Mouse (Mus musculus): ENCODE measurements around the gene Olfr476. TPM values are rescaled to one million over a fixed set of nuclear protein-coding genes. Genes with fewer than 3 reads are reported as not detected.
"Not testable (repeated sequence)": the region's sequence is repeated elsewhere in the genome, so short reads cannot be mapped to it uniquely, and the experiment has no call there.

Olfr476 gene
- total RNA-seq (2014; fragmentation: Nextera tagmentation), result not detected in 2 replicates
- not detected in 2 replicates for total RNA-seq (2017)

- ATAC-seq (replicated peaks; ENCODE audit: poor library complexity, severe bottlenecking), result no peak
Observed at GRCm38 (mm10) chr7:107964503-107964902, at the start of gene Olfr476. Gene Olfr476, plus strand, starts transcription at chr7:107964803.

DNA sequence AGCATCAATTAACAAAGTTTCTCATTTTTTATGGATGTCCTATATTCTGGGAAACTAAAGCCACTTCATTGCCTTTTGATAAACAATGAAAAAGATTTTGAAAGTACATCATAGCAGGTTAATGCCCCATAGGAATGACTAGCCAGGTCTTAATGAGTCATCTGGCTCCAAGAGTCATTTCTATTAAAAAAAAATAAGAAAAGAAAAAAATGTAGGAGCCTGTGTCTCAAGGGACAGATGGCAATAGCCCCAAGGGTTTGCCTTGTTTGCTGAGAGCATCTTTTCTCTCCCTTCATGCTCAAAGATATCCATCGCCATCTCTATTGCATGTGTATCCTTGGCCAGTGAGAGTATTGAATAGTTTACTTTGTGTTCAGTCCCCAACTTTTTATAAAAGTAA is 34.5 kb upstream of the Olfr476 start, which contains the start of gene Olfr473:
TSS of gene Olfr473 (plus strand) at position 301 of the 400 bp plus-strand sequence.
- ATAC-seq (replicated peaks; ENCODE audit: poor library complexity, severe bottlenecking), result no peak

GRCm38 (mm10) chr7:107952539-107952938 is 12.1 kb upstream of the Olfr476 start:
- ATAC-seq (replicated peaks; ENCODE audit: poor library complexity, severe bottlenecking), result not testable (repeated sequence)

DNA sequence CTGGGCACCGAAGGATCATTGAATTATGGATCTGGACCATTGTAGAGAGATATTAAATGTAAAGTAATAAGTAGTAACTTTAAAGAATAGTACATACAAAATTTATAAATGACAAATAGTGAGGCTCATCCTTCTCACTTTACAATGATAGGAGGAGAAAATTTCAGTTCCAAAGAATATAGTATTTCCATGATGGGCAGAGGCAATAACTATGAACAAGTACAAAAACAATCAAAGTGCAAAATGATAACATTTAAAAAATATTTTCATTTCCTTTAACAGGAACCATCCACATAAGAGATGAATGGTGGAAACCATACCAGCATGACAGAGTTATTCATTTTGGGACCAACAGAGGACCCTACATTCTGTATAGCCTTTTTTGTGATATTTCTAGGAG is 10.3 kb upstream of the Olfr476 start, which contains the start of gene Olfr474:
TSS of gene Olfr474 (plus strand) at position 301 of the 400 bp plus-strand sequence.
- ATAC-seq (replicated peaks; ENCODE audit: poor library complexity, severe bottlenecking), result no peak

DNA sequence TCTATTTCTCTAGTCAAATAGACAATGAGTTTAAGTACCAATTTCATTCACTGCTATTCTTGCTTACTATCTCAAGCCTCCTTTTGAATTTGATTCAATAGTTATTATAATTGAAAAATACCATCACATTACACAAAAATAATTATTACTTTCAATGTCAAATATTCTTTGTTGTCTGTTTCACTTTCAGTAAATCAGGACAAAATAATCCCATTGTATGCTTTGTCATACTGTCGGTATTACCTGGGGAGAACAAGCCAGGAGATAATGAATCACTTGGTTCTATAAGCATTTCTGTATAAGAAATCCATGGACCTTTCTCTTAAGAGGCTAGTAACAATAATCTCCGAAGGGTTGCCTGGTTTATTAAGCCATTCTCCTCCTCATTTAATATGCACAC is 21.8 kb downstream of the Olfr476 start, which contains the start of gene Olfr477:
TSS of gene Olfr477 (plus strand) at position 301 of the 400 bp plus-strand sequence.
- no peak for ATAC-seq (replicated peaks; ENCODE audit: poor library complexity, severe bottlenecking)

DNA sequence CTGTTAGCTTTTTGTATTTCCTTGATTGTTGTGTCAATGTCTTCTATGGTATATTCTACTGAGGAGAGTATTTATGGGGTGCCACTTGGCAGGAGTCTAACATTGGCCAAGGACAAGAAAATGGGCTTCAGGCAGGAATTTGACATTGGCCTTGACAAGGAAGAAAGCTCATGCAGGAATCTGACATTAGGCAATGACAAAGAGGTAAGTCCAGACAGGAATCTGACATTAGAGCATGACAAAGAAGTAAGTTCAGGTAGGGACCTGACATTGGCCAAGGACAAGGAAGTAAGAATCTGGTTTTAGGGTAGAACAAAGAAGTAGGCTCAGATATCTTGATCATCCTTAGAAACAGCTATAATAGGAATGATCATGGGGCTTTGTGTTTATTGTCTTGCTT is 49.7 kb downstream of the Olfr476 start:
- ATAC-seq (replicated peaks; ENCODE audit: poor library complexity, severe bottlenecking), result not testable (repeated sequence)

Other genes with a start within 250 kb of the Olfr476 start
- not detected in 2 replicates for gene Cyb5r2, start 206.8 kb upstream of the Olfr476 start, total RNA-seq (2014; fragmentation: Nextera tagmentation)
- gene Cyb5r2, start 206.8 kb upstream of the Olfr476 start, total RNA-seq (2017), result not detected in 2 replicates
- not detected in 2 replicates for gene Ovch2, start 163.6 kb upstream of the Olfr476 start, total RNA-seq (2014; fragmentation: Nextera tagmentation)
- not detected in 2 replicates for gene Ovch2, start 163.6 kb upstream of the Olfr476 start, total RNA-seq (2017)
- gene Olfr467, start 152.5 kb upstream of the Olfr476 start, total RNA-seq (2014; fragmentation: Nextera tagmentation), result not detected in 2 replicates
- not detected in 2 replicates for gene Olfr467, start 152.5 kb upstream of the Olfr476 start, total RNA-seq (2017)
- not detected in 2 replicates for gene Olfr469, start 139.3 kb upstream of the Olfr476 start, total RNA-seq (2014; fragmentation: Nextera tagmentation)
- gene Olfr469, start 139.3 kb upstream of the Olfr476 start, total RNA-seq (2017), result not detected in 2 replicates
- gene Olfr470, start 117.3 kb upstream of the Olfr476 start, total RNA-seq (2014; fragmentation: Nextera tagmentation), result not detected in 2 replicates
- not detected in 2 replicates for gene Olfr470, start 117.3 kb upstream of the Olfr476 start, total RNA-seq (2017)
- gene Olfr472, start 66.9 kb upstream of the Olfr476 start, total RNA-seq (2014; fragmentation: Nextera tagmentation), result not detected in 2 replicates
- gene Olfr472, start 66.9 kb upstream of the Olfr476 start, total RNA-seq (2017), result 0.05 TPM in 1 of 2 replicates, not detected in the other
- gene Olfr473, start 34.4 kb upstream of the Olfr476 start, total RNA-seq (2014; fragmentation: Nextera tagmentation), result not detected in 2 replicates
- not detected in 2 replicates for gene Olfr473, start 34.4 kb upstream of the Olfr476 start, total RNA-seq (2017)
- gene Olfr474, start 10.2 kb upstream of the Olfr476 start, total RNA-seq (2014; fragmentation: Nextera tagmentation), result not detected in 2 replicates
- gene Olfr474, start 10.2 kb upstream of the Olfr476 start, total RNA-seq (2017), result not detected in 2 replicates
- not detected in 2 replicates for gene Olfr477, start 21.9 kb downstream of the Olfr476 start, total RNA-seq (2014; fragmentation: Nextera tagmentation)
- gene Olfr477, start 21.9 kb downstream of the Olfr476 start, total RNA-seq (2017), result not detected in 2 replicates
- gene Olfr478, start 69.2 kb downstream of the Olfr476 start, total RNA-seq (2014; fragmentation: Nextera tagmentation), result not detected in 2 replicates
- not detected in 2 replicates for gene Olfr478, start 69.2 kb downstream of the Olfr476 start, total RNA-seq (2017)
- not detected in 2 replicates for gene Olfr479, start 85.9 kb downstream of the Olfr476 start, total RNA-seq (2014; fragmentation: Nextera tagmentation)
- gene Olfr479, start 85.9 kb downstream of the Olfr476 start, total RNA-seq (2017), result not detected in 2 replicates
- not detected in 2 replicates for gene Olfr480, start 102.5 kb downstream of the Olfr476 start, total RNA-seq (2014; fragmentation: Nextera tagmentation)
- gene Olfr480, start 102.5 kb downstream of the Olfr476 start, total RNA-seq (2017), result not detected in 2 replicates
- gene Olfr481, start 115.1 kb downstream of the Olfr476 start, total RNA-seq (2014; fragmentation: Nextera tagmentation), result not detected in 2 replicates
- not detected in 2 replicates for gene Olfr481, start 115.1 kb downstream of the Olfr476 start, total RNA-seq (2017)
- not detected in 2 replicates for gene Olfr482, start 132.8 kb downstream of the Olfr476 start, total RNA-seq (2014; fragmentation: Nextera tagmentation)
- gene Olfr482, start 132.8 kb downstream of the Olfr476 start, total RNA-seq (2017), result 0.10 TPM in 1 of 2 replicates, not detected in the other
- not detected in 2 replicates for gene Olfr483, start 136.0 kb downstream of the Olfr476 start, total RNA-seq (2014; fragmentation: Nextera tagmentation)
- gene Olfr483, start 136.0 kb downstream of the Olfr476 start, total RNA-seq (2017), result not detected in 2 replicates
- gene Olfr484, start 162.6 kb downstream of the Olfr476 start, total RNA-seq (2014; fragmentation: Nextera tagmentation), result not detected in 2 replicates
- gene Olfr484, start 162.6 kb downstream of the Olfr476 start, total RNA-seq (2017), result not detected in 2 replicates
- not detected in 2 replicates for gene Olfr485, start 195.1 kb downstream of the Olfr476 start, total RNA-seq (2014; fragmentation: Nextera tagmentation)
- gene Olfr485, start 195.1 kb downstream of the Olfr476 start, total RNA-seq (2017), result not detected in 2 replicates
- not detected in 2 replicates for gene Olfr486, start 207.9 kb downstream of the Olfr476 start, total RNA-seq (2014; fragmentation: Nextera tagmentation)
- gene Olfr486, start 207.9 kb downstream of the Olfr476 start, total RNA-seq (2017), result not detected in 2 replicates
- not detected in 2 replicates for gene Olfr487, start 249.8 kb downstream of the Olfr476 start, total RNA-seq (2014; fragmentation: Nextera tagmentation)
- gene Olfr487, start 249.8 kb downstream of the Olfr476 start, total RNA-seq (2017), result not detected in 2 replicates

All from granulocyte monocyte progenitor cell, adult 5-6 weeks (primary cell).